Mouse (Mus musculus): ENCODE data around the gene Hps4. TPM values are rescaled to one million over a fixed set of nuclear protein-coding genes. Genes with fewer than 3 reads are reported as not detected.

The Hps4 gene
- polyA plus RNA-seq, 1 experiment, result 8.0 TPM

- no peak overlapping the region for H3K27ac ChIP-seq (replicated peaks; ENCODE audit: low read depth, low read length)
These were observed 7.4 kb upstream of the Hps4 start for GRCm38 (mm10) chr5:112335473-112335872.

GRCm38 (mm10) chr5:112337004-112337403, 5.9 kb upstream of the Hps4 start:
- H3K4me1 ChIP-seq (ENCODE audit: control insufficient read depth, insufficient read depth, insufficient read length, low read length), result no peaks in the 10 kb centered on the region
- no peak overlapping the region for H3K4me3 ChIP-seq (ENCODE audit: insufficient read depth, low read depth, low read length)
- H3K27ac ChIP-seq (replicated peaks; ENCODE audit: low read depth, low read length), result no peak overlapping the region

More at GRCm38 (mm10) chr5:112335473-112335872, 7.4 kb upstream of the Hps4 start:
- Histone ChIP-seq H3K4me3 (ENCODE audit: insufficient read depth, low read depth, low read length) (no peak overlapping the region), H3K4me1 (ENCODE audit: control insufficient read depth, insufficient read depth, insufficient read length, low read length) (no peaks in the 10 kb centered on the region)

GRCm38 (mm10) chr5:112339215-112339614, 3.7 kb upstream of the Hps4 start:
- no peaks in the 10 kb centered on the region for H3K4me1 ChIP-seq (ENCODE audit: control insufficient read depth, insufficient read depth, insufficient read length, low read length)
- H3K27ac ChIP-seq (replicated peaks; ENCODE audit: low read depth, low read length), result no peak overlapping the region
- no peak overlapping the region for H3K4me3 ChIP-seq (ENCODE audit: insufficient read depth, low read depth, low read length)

- Histone ChIP-seq H3K4me3 (ENCODE audit: insufficient read depth, low read depth, low read length) (peak overlapping the region; percentile 78), H3K4me1 (ENCODE audit: control insufficient read depth, insufficient read depth, insufficient read length, low read length) (no peaks in the 10 kb centered on the region), H3K27ac (replicated peaks; ENCODE audit: low read depth, low read length) (peak overlapping the region; percentile 32)
These were observed 317 bp downstream of the Hps4 start for GRCm38 (mm10) chr5:112343205-112343595.

GRCm38 (mm10) chr5:112344092-112344960, 1.4 kb downstream of the Hps4 start:
- no peak overlapping the region for H3K27ac ChIP-seq (replicated peaks; ENCODE audit: low read depth, low read length)
- no peaks in the 10 kb centered on the region for H3K4me1 ChIP-seq (ENCODE audit: control insufficient read depth, insufficient read depth, insufficient read length, low read length)
- H3K4me3 ChIP-seq (ENCODE audit: insufficient read depth, low read depth, low read length), result no peak overlapping the region

GRCm38 (mm10) chr5:112346211-112346965, 3.5 kb downstream of the Hps4 start:
- H3K4me3 ChIP-seq (ENCODE audit: insufficient read depth, low read depth, low read length), result no peak overlapping the region
- H3K4me1 ChIP-seq (ENCODE audit: control insufficient read depth, insufficient read depth, insufficient read length, low read length), result no peaks in the 10 kb centered on the region
- H3K27ac ChIP-seq (replicated peaks; ENCODE audit: low read depth, low read length), result no peak overlapping the region

- H3K27ac ChIP-seq (replicated peaks; ENCODE audit: low read depth, low read length), result no peak overlapping the region
- no peak overlapping the region for H3K4me3 ChIP-seq (ENCODE audit: insufficient read depth, low read depth, low read length)
- H3K4me1 ChIP-seq (ENCODE audit: control insufficient read depth, insufficient read depth, insufficient read length, low read length), result no peaks in the 10 kb centered on the region
These were observed 6.3 kb downstream of the Hps4 start for GRCm38 (mm10) chr5:112349169-112349568.

GRCm38 (mm10) chr5:112355493-112355892, 12.6 kb downstream of the Hps4 start:
- Histone ChIP-seq H3K4me1 (ENCODE audit: control insufficient read depth, insufficient read depth, insufficient read length, low read length) (no peaks in the 10 kb centered on the region; the same call in 1 of the 2 replicates), H3K27ac (replicated peaks; ENCODE audit: low read depth, low read length) (no peak overlapping the region), H3K4me3 (ENCODE audit: insufficient read depth, low read depth, low read length) (no peak overlapping the region)

- H3K27ac ChIP-seq (replicated peaks; ENCODE audit: low read depth, low read length), result no peak within 1 kb of the TSS
- H3K4me3 ChIP-seq (ENCODE audit: insufficient read depth, low read depth, low read length), result no peak within 1 kb of the TSS
- H3K4me1 ChIP-seq (ENCODE audit: control insufficient read depth, insufficient read depth, insufficient read length, low read length), result no peaks in the 10 kb centered on the region; the same call in 1 of the 2 replicates
These were observed 13.0 kb downstream of the Hps4 start, which contains the start of gene Gm6583 for GRCm38 (mm10) chr5:112355910-112356309. Gm6583 (minus strand) TSS chr5:112356033.

- Histone ChIP-seq H3K4me3 (ENCODE audit: insufficient read depth, low read depth, low read length) (no peak overlapping the region), H3K27ac (replicated peaks; ENCODE audit: low read depth, low read length) (no peak overlapping the region), H3K4me1 (ENCODE audit: control insufficient read depth, insufficient read depth, insufficient read length, low read length) (no peaks in the 10 kb centered on the region; the same call in 1 of the 2 replicates)
These were observed 13.4 kb downstream of the Hps4 start for GRCm38 (mm10) chr5:112356322-112356721.

GRCm38 (mm10) chr5:112359520-112359919, 16.6 kb downstream of the Hps4 start:
- no peak overlapping the region for H3K4me3 ChIP-seq (ENCODE audit: insufficient read depth, low read depth, low read length)
- no peak overlapping the region for H3K27ac ChIP-seq (replicated peaks; ENCODE audit: low read depth, low read length)

GRCm38 (mm10) chr5:112360077-112360476, 17.2 kb downstream of the Hps4 start:
- H3K27ac ChIP-seq (replicated peaks; ENCODE audit: low read depth, low read length), result no peak overlapping the region
- no peaks in the 10 kb centered on the region; the same call in 1 of the 2 replicates for H3K4me1 ChIP-seq (ENCODE audit: control insufficient read depth, insufficient read depth, insufficient read length, low read length)
- H3K4me3 ChIP-seq (ENCODE audit: insufficient read depth, low read depth, low read length), result no peak overlapping the region

More at GRCm38 (mm10) chr5:112359520-112359919, 16.6 kb downstream of the Hps4 start:
- H3K4me1 ChIP-seq (ENCODE audit: control insufficient read depth, insufficient read depth, insufficient read length, low read length), result no peaks in the 10 kb centered on the region; the same call in 1 of the 2 replicates

GRCm38 (mm10) chr5:112364184-112364797, 21.4 kb downstream of the Hps4 start:
- Histone ChIP-seq H3K27ac (replicated peaks; ENCODE audit: low read depth, low read length) (no peak overlapping the region), H3K4me1 (ENCODE audit: control insufficient read depth, insufficient read depth, insufficient read length, low read length) (no peaks in the 10 kb centered on the region), H3K4me3 (ENCODE audit: insufficient read depth, low read depth, low read length) (no peak overlapping the region)

- H3K4me3 ChIP-seq (ENCODE audit: insufficient read depth, low read depth, low read length), result no peak overlapping the region
- H3K27ac ChIP-seq (replicated peaks; ENCODE audit: low read depth, low read length), result no peak overlapping the region
- H3K4me1 ChIP-seq (ENCODE audit: control insufficient read depth, insufficient read depth, insufficient read length, low read length), result no peaks in the 10 kb centered on the region
These were observed 24.0 kb downstream of the Hps4 start for GRCm38 (mm10) chr5:112366879-112367278.

- no peaks in the 10 kb centered on the region for H3K4me1 ChIP-seq (ENCODE audit: control insufficient read depth, insufficient read depth, insufficient read length, low read length)
- no peak overlapping the region for H3K4me3 ChIP-seq (ENCODE audit: insufficient read depth, low read depth, low read length)
- H3K27ac ChIP-seq (replicated peaks; ENCODE audit: low read depth, low read length), result no peak overlapping the region
These were observed 24.5 kb downstream of the Hps4 start for GRCm38 (mm10) chr5:112367338-112367737.
